Mouse (Mus musculus) MEL (cell line): ENCODE measurements around the gene Xpnpep1. TPM values are rescaled to one million over a fixed set of nuclear protein-coding genes. Genes with fewer than 3 reads are reported as not detected.
A peak's percentile ranks its signal among the peaks of the same experiment; 100 is the strongest.

Experiments used
- DNase-seq: peaks from one replicate; pipeline ENCODE4 v3.0.0; 2011; ENCODE audit warnings: low read depth, low spot score
- H3K27ac ChIP-seq: 2 replicates; pipeline ENCODE4 v1.5.1; 2012; ENCODE audit warnings: low read depth, mild to moderate bottlenecking, control low read depth, low read length, moderate library complexity; ENCODE audit not compliant: control insufficient read depth
- H3K27me3 ChIP-seq, 2 experiments: fragments of 150-350 bp in 1 of 2; sonication (generic) in 1 of 2; 2 replicates each; pipeline ENCODE4 v1.6.1; 2012; ENCODE audit warnings: low read length in 2 of 2, mild to moderate bottlenecking in 2 of 2, improper control_type of control experiment in 1 of 2, moderate library complexity in 1 of 2; ENCODE audit not compliant: insufficient read depth in 2 of 2, control insufficient read depth in 1 of 2
- H3K36me3 ChIP-seq, 2 experiments: 2 replicates each; pipeline ENCODE4 v1.6.1; 2012 to 2014; ENCODE audit warnings: low read length in 2 of 2, improper control_type of control experiment in 1 of 2, inconsistent platforms in 1 of 2, mild to moderate bottlenecking in 1 of 2; ENCODE audit not compliant: insufficient read depth in 2 of 2, control insufficient read depth in 1 of 2
- H3K4me1 ChIP-seq, 2 experiments: fragments of 150-350 bp in 1 of 2; sonication (generic) in 1 of 2; 2 replicates each; pipeline ENCODE4 v1.6.1; 2012; ENCODE audit warnings: low read length in 2 of 2, improper control_type of control experiment in 1 of 2, mild to moderate bottlenecking in 1 of 2; ENCODE audit not compliant: insufficient read depth in 2 of 2, control insufficient read depth in 1 of 2
- H3K4me3 ChIP-seq, 2 experiments: fragments of 150-350 bp in 1 of 2; sonication (generic) in 1 of 2; 2 replicates each; pipeline ENCODE4 v1.5.1; 2012; ENCODE audit warnings: low read depth in 2 of 2, low read length in 2 of 2, mild to moderate bottlenecking in 2 of 2, moderate library complexity in 2 of 2, control low read depth in 1 of 2, improper control_type of control experiment in 1 of 2; ENCODE audit not compliant: control insufficient read depth in 1 of 2, insufficient read depth in 1 of 2
- H3K79me2 ChIP-seq: 2 replicates; pipeline ENCODE4 v1.6.1; 2012; ENCODE audit warnings: mild to moderate bottlenecking, low read length, moderate library complexity; ENCODE audit not compliant: control insufficient read depth, poor library complexity, insufficient read depth
- H3K9ac ChIP-seq: 2 replicates; pipeline ENCODE4 v1.6.1; 2012; ENCODE audit warnings: low read depth, mild to moderate bottlenecking, control low read depth, low read length, moderate library complexity; ENCODE audit not compliant: control insufficient read depth, poor library complexity, severe bottlenecking
- H3K9me3 ChIP-seq: fragments of 150-350 bp; sonication (generic); replicated peaks from 2 replicates; pipeline ENCODE4 v1.6.1; 2012; ENCODE audit warnings: mild to moderate bottlenecking, low read length, improper control_type of control experiment, moderate library complexity; ENCODE audit not compliant: insufficient read depth
- BHLHE40 ChIP-seq: IDR thresholded peaks from 2 replicates; pipeline ENCODE4 v1.6.1; 2012; ENCODE audit warnings: low read depth, mild to moderate bottlenecking, inconsistent platforms, low read length, improper control_type of control experiment, borderline replicate concordance
- ELF1 ChIP-seq: IDR thresholded peaks from 2 replicates; pipeline ENCODE4 v1.6.1; 2014; ENCODE audit warnings: low read depth, mild to moderate bottlenecking, inconsistent platforms, low read length, improper control_type of control experiment, moderate library complexity
- EP300 ChIP-seq, 2 experiments: IDR thresholded peaks; 2 replicates each; pipeline ENCODE4 v1.6.1; 2011; ENCODE audit warnings: improper control_type of control experiment in 2 of 2, low read length in 2 of 2, low read depth in 1 of 2, mild to moderate bottlenecking in 1 of 2
- ETS1 ChIP-seq: IDR thresholded peaks from 2 replicates; pipeline ENCODE4 v1.6.1; 2012; ENCODE audit warnings: low read depth, mild to moderate bottlenecking, inconsistent platforms, low read length, improper control_type of control experiment, moderate library complexity
- GABPA ChIP-seq: IDR thresholded peaks from 2 replicates; pipeline ENCODE4 v1.6.1; 2012; ENCODE audit warnings: low read depth, mild to moderate bottlenecking, inconsistent platforms, low read length, improper control_type of control experiment, moderate library complexity
- GATA1 ChIP-seq: IDR thresholded peaks from 2 replicates; pipeline ENCODE4 v1.6.1; 2011; ENCODE audit warnings: low read depth, low read length, improper control_type of control experiment
- HCFC1 ChIP-seq: IDR thresholded peaks from 2 replicates; pipeline ENCODE4 v1.6.1; 2012; ENCODE audit warnings: low read depth, mild to moderate bottlenecking, inconsistent platforms, low read length, improper control_type of control experiment, moderate library complexity
- MAX ChIP-seq: IDR thresholded peaks from 2 replicates; pipeline ENCODE4 v1.6.1; 2011; ENCODE audit warnings: low read length, improper control_type of control experiment
- MAZ ChIP-seq: IDR thresholded peaks from 2 replicates; pipeline ENCODE4 v1.6.1; 2012; ENCODE audit warnings: low read depth, mild to moderate bottlenecking, inconsistent platforms, low read length, improper control_type of control experiment
- MEF2A ChIP-seq: IDR thresholded peaks from 2 replicates; pipeline ENCODE4 v1.6.1; 2014; ENCODE audit warnings: low read depth, mild to moderate bottlenecking, inconsistent platforms, low read length, improper control_type of control experiment; ENCODE audit not compliant: poor library complexity, insufficient replicate concordance, severe bottlenecking; ENCODE audit errors: extremely low read depth
- MXI1 ChIP-seq: IDR thresholded peaks from 2 replicates; pipeline ENCODE4 v1.6.1; 2011; ENCODE audit warnings: mild to moderate bottlenecking, low read depth, low read length, improper control_type of control experiment
- MYB ChIP-seq: IDR thresholded peaks from 2 replicates; pipeline ENCODE4 v1.6.1; 2011; ENCODE audit warnings: mild to moderate bottlenecking, low read depth, low read length, improper control_type of control experiment
- MYC ChIP-seq: IDR thresholded peaks from 2 replicates; pipeline ENCODE4 v1.6.1; 2011; ENCODE audit warnings: low read depth, mild to moderate bottlenecking, low read length, improper control_type of control experiment, moderate library complexity
- POLR2A ChIP-seq, 2 experiments: IDR thresholded peaks; 2 replicates each; pipeline ENCODE4 v1.6.1; 2011 to 2012; ENCODE audit warnings: low read length in 2 of 2, mild to moderate bottlenecking in 2 of 2, control low read depth in 1 of 2, improper control_type of control experiment in 1 of 2, low read depth in 1 of 2, moderate library complexity in 1 of 2; ENCODE audit not compliant: control insufficient read depth in 1 of 2, insufficient read depth in 1 of 2, poor library complexity in 1 of 2
- RCOR1 ChIP-seq: IDR thresholded peaks from 2 replicates; pipeline ENCODE4 v1.6.1; 2012; ENCODE audit warnings: low read depth, mild to moderate bottlenecking, inconsistent platforms, low read length, improper control_type of control experiment
- SIN3A ChIP-seq: IDR thresholded peaks from 2 replicates; pipeline ENCODE4 v1.6.1; 2012; ENCODE audit warnings: low read length, improper control_type of control experiment, inconsistent platforms
- SMC3 ChIP-seq: IDR thresholded peaks from 2 replicates; pipeline ENCODE4 v1.6.1; 2011; ENCODE audit warnings: low read depth, low read length, improper control_type of control experiment
- TAL1 ChIP-seq: IDR thresholded peaks from 2 replicates; pipeline ENCODE4 v1.6.1; 2012; ENCODE audit warnings: mild to moderate bottlenecking, inconsistent platforms, low read length, moderate library complexity, mixed read lengths
- TCF12 ChIP-seq: IDR thresholded peaks from 2 replicates; pipeline ENCODE4 v1.6.1; 2014; ENCODE audit warnings: low read depth, mild to moderate bottlenecking, inconsistent platforms, low read length, improper control_type of control experiment, moderate library complexity
- UBTF ChIP-seq: IDR thresholded peaks from 2 replicates; pipeline ENCODE4 v1.6.1; 2012; ENCODE audit warnings: low read depth, mild to moderate bottlenecking, inconsistent platforms, low read length, improper control_type of control experiment, moderate library complexity, borderline replicate concordance; ENCODE audit not compliant: insufficient read depth
- USF1 ChIP-seq: IDR thresholded peaks from 2 replicates; pipeline ENCODE4 v1.6.1; 2014; ENCODE audit warnings: low read depth, mild to moderate bottlenecking, inconsistent platforms, low read length, improper control_type of control experiment, moderate library complexity
- ZC3H11A ChIP-seq: IDR thresholded peaks from 2 replicates; pipeline ENCODE4 v1.6.1; 2012; ENCODE audit warnings: low read depth, mild to moderate bottlenecking, inconsistent platforms, low read length, improper control_type of control experiment
- polyA plus RNA-seq, 2 experiments: library from polyadenylated mRNA; stranded (reverse) in 1 of 2; unstranded in 1 of 2; fragments of >175 nt in 1 of 2; fragments of >200 nt in 1 of 2; gene quantifications; 2 replicates each; pipeline versions ENCODE4 v1.2.1 to v1.2.4; 2012; ENCODE audit warnings: low replicate concordance in 2 of 2, low read depth in 1 of 2; ENCODE audit not compliant: insufficient read length in 2 of 2, insufficient read depth in 1 of 2, missing spikeins in 1 of 2
- total RNA-seq: library from RNA; depleted of rRNA; stranded (reverse); fragments of 300-350 nt; gene quantifications from 2 replicates; pipeline ENCODE4 v1.2.3, GENCODE M21; 2012

Gene Xpnpep1
- total and polyA plus RNA-seq, 3 experiments: 428 to 531 (median 526) TPM

DNA sequence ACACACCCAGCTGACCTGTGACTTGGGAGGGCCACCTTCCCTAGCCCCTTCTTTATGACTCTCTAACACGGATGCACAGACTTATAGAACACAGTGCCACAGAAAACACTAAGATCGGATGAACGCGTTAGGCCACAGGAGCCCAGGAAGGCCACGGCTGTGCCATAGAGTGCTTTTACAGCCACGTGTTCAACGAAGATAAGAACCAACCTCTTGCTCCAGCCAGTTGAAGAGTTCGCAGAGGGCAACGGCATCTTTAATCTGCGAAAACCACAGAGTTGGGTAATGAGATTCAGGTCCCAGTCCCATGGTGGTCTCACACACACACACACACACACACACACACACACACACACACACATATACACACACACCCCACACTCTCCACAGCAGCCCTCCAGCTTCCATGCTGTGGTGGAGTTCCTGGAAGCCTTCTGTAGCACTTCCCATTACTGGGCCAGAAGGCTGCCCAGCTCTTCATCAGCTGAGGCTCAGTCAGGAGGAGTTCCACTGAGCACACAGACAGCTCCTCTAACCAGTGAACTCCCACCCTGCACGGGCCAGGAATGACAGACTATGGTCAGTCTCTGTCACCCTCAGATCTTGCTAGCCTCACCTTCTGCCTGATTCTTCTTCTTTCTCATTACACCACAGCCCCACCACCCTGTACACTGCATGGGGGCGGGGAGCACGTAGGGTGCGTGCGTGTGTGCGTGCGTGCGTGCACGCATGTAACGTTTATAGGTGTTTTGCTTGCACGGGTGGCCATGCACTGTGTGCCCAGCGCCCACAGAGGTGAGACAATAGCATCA, 36.3 kb downstream of the Xpnpep1 start:
- H3K79me2 ChIP-seq: no peaks in the 10 kb centered on the region
- DNase-seq: peak; percentile 80
- H3K27ac ChIP-seq: peak overlapping the region; percentile 14; the same call in 1 of the 2 replicates
- H3K36me3 ChIP-seq: peaks cover 16 to 64% of the 10 kb centered on the region in 2 experiments
- TF ChIP-seq RCOR1 (peak; percentile 75), BHLHE40 (0 out of 2 replicates have a peak, but pooled peaks have one; percentile 40), POLR2A (IDR thresholded peaks at IDR 0.05; ENCODE audit: control insufficient read depth in 1 of 2, insufficient read depth in 1 of 2, low read depth in 1 of 2, low read length in 2 of 2, poor library complexity in 1 of 2) (no peak; a peak in 1 of 4 replicates), MAZ (no peak), MYC (peak; percentile 83), MAX (peak; percentile 92), TAL1 (peak; percentile 79), MYB (0 out of 2 replicates have a peak, but pooled peaks have one; percentile 62), GATA1 (peak; percentile 78; the same call in 1 of the 2 replicates), MEF2A (no peak), ELF1 (no peak), TCF12 (peak; percentile 80), ZC3H11A (no peak), MXI1 (peak; percentile 68), ETS1 (0 out of 2 replicates have a peak, but pooled peaks have one; percentile 40), GABPA (no peak), USF1 (peak; percentile 74; the same call in 1 of the 2 replicates), SIN3A (peak; percentile 62), SMC3 (no peak), UBTF (no peak), EP300 (IDR thresholded peaks at IDR 0.05; ENCODE audit: low read depth in 1 of 2, low read length in 2 of 2) (peak; percentile 86 to 87), HCFC1 (no peak)
- no peaks in the 10 kb centered on the region for H3K9me3 ChIP-seq
- H3K9ac ChIP-seq: no peak overlapping the region
- peaks cover 10 to 12% of the 10 kb centered on the region in 2 experiments for H3K4me1 ChIP-seq
- no peak overlapping the region for H3K4me3 ChIP-seq
- H3K27me3 ChIP-seq: no peaks in the 10 kb centered on the region
